Mouse (Mus musculus): ENCODE data around the gene Sufu. TPM values are rescaled to one million over a fixed set of nuclear protein-coding genes. Genes with fewer than 3 reads are reported as not detected.

Gene Sufu
- polyA plus RNA-seq, 1 experiment from 2014 or later: 9.5 TPM

GRCm38 (mm10) chr19:46443509-46443908 lies 46.8 kb downstream of the Sufu start:
- ATAC-seq (ENCODE audit: low FRiP score, low TSS enrichment): no peak
- H3K36me3 ChIP-seq (ENCODE audit: control insufficient read depth, insufficient read depth, low read length): no peaks in the 10 kb centered on the region
- no peaks in the 10 kb centered on the region for H3K27me3 ChIP-seq (ENCODE audit: control insufficient read depth, insufficient read depth, low read length)
- 0 out of 2 replicates have a peak overlapping the region, but pooled peaks have one; percentile 4 for H3K9ac ChIP-seq (ENCODE audit: low read length)
- no peak overlapping the region for H3K4me3 ChIP-seq (ENCODE audit: low read depth, low read length)
- 0 out of 2 replicates have a peak, but pooled peaks cover 2% of the 10 kb centered on the region for H3K4me1 ChIP-seq (replicated peaks; ENCODE audit: control insufficient read depth, insufficient read depth)
- TF ChIP-seq CTCF (IDR thresholded peaks at IDR 0.05; ENCODE audit: low read depth): no peak
- no peak for TF ChIP-seq EP300 (optimal IDR thresholded peaks at IDR 0.05)
- no peak overlapping the region for H3K4me2 ChIP-seq (replicated peaks; ENCODE audit: low read depth)
- H3K9me3 ChIP-seq (ENCODE audit: control insufficient read depth, low read length): no peaks in the 10 kb centered on the region
- WGBS: 49% methylated on average over 6 of the region's 6 CpGs
- peak overlapping the region; percentile 24; the same call in 1 of the 2 replicates for H3K27ac ChIP-seq (replicated peaks)
- DNase-seq (ENCODE audit: low spot score): no peak

DNA sequence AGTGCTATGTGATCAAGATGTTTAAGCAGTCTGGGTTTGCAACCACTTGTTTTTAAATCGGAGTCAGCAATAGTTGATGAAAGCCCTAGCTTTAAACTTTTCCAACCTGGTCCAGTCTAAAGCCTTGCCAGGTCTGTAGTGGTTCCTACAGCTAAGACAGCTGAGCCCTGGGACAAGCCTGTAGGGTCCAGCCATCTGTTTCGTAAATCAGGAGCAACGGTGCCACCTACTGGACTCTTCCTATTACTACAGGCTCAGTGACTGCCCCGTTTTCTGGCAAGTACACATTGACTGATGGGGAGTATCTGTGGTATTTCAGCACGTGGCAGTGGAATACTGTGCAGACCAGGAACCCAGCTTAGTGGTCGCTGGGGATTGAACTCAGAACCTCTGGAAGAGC lies 47.5 kb downstream of the Sufu start:
- 8% methylated on average over 6 of the region's 6 CpGs for WGBS
- Histone ChIP-seq H3K4me3 (ENCODE audit: low read depth, low read length) (no peak overlapping the region), H3K36me3 (ENCODE audit: control insufficient read depth, insufficient read depth, low read length) (no peaks in the 10 kb centered on the region), H3K9ac (ENCODE audit: low read length) (no peak overlapping the region), H3K4me2 (replicated peaks; ENCODE audit: low read depth) (no peak overlapping the region), H3K27ac (replicated peaks) (no peak overlapping the region), H3K27me3 (ENCODE audit: control insufficient read depth, insufficient read depth, low read length) (no peaks in the 10 kb centered on the region), H3K9me3 (ENCODE audit: control insufficient read depth, low read length) (no peaks in the 10 kb centered on the region), H3K4me1 (replicated peaks; ENCODE audit: control insufficient read depth, insufficient read depth) (0 out of 2 replicates have a peak, but pooled peaks cover 2% of the 10 kb centered on the region)
- TF ChIP-seq EP300 (optimal IDR thresholded peaks at IDR 0.05) (no peak), CTCF (IDR thresholded peaks at IDR 0.05; ENCODE audit: low read depth) (peak; percentile 92)
- ATAC-seq (ENCODE audit: low FRiP score, low TSS enrichment) (peak; percentile 76), DNase-seq (ENCODE audit: low spot score) (peak; percentile 82)

- H3K9ac ChIP-seq (ENCODE audit: low read length): no peak overlapping the region
- no peaks in the 10 kb centered on the region for H3K9me3 ChIP-seq (ENCODE audit: control insufficient read depth, low read length)
- TF ChIP-seq EP300 (optimal IDR thresholded peaks at IDR 0.05) (no peak), CTCF (IDR thresholded peaks at IDR 0.05; ENCODE audit: low read depth) (no peak)
- H3K4me3 ChIP-seq (ENCODE audit: low read depth, low read length): no peak overlapping the region
- H3K36me3 ChIP-seq (ENCODE audit: control insufficient read depth, insufficient read depth, low read length): 0 out of 2 replicates have a peak, but pooled peaks cover under 1% of the 10 kb centered on the region
- 0 out of 2 replicates have a peak, but pooled peaks cover 2% of the 10 kb centered on the region for H3K4me1 ChIP-seq (replicated peaks; ENCODE audit: control insufficient read depth, insufficient read depth)
- WGBS: 34% methylated on average over 6 of the region's 6 CpGs
- no peak overlapping the region for H3K4me2 ChIP-seq (replicated peaks; ENCODE audit: low read depth)
- no peaks in the 10 kb centered on the region for H3K27me3 ChIP-seq (ENCODE audit: control insufficient read depth, insufficient read depth, low read length)
- H3K27ac ChIP-seq (replicated peaks): no peak overlapping the region
- DNase-seq (ENCODE audit: low spot score): no peak
- no peak for ATAC-seq (ENCODE audit: low FRiP score, low TSS enrichment)
These were observed 48.9 kb downstream of the Sufu start for GRCm38 (mm10) chr19:46445641-46446040.

GRCm38 (mm10) chr19:46446436-46447020 lies 49.8 kb downstream of the Sufu start:
- 89% methylated on average over 5 of the region's 5 CpGs for WGBS
- Histone ChIP-seq H3K4me3 (ENCODE audit: low read depth, low read length) (no peak overlapping the region), H3K27me3 (ENCODE audit: control insufficient read depth, insufficient read depth, low read length) (no peaks in the 10 kb centered on the region), H3K36me3 (ENCODE audit: control insufficient read depth, insufficient read depth, low read length) (0 out of 2 replicates have a peak, but pooled peaks cover 2% of the 10 kb centered on the region), H3K9ac (ENCODE audit: low read length) (no peak overlapping the region), H3K9me3 (ENCODE audit: control insufficient read depth, low read length) (no peaks in the 10 kb centered on the region), H3K27ac (replicated peaks) (no peak overlapping the region), H3K4me1 (replicated peaks; ENCODE audit: control insufficient read depth, insufficient read depth) (0 out of 2 replicates have a peak, but pooled peaks cover 2% of the 10 kb centered on the region), H3K4me2 (replicated peaks; ENCODE audit: low read depth) (no peak overlapping the region)
- DNase-seq (ENCODE audit: low spot score): no peak
- TF ChIP-seq CTCF (IDR thresholded peaks at IDR 0.05; ENCODE audit: low read depth) (no peak), EP300 (optimal IDR thresholded peaks at IDR 0.05) (no peak)
- no peak for ATAC-seq (ENCODE audit: low FRiP score, low TSS enrichment)

- Histone ChIP-seq H3K27me3 (ENCODE audit: control insufficient read depth, insufficient read depth, low read length) (no peaks in the 10 kb centered on the region), H3K9ac (ENCODE audit: low read length) (no peak overlapping the region), H3K4me2 (replicated peaks; ENCODE audit: low read depth) (no peak overlapping the region), H3K4me1 (replicated peaks; ENCODE audit: control insufficient read depth, insufficient read depth) (peaks cover 2% of the 10 kb centered on the region; the same call in 1 of the 2 replicates), H3K36me3 (ENCODE audit: control insufficient read depth, insufficient read depth, low read length) (0 out of 2 replicates have a peak, but pooled peaks cover 2% of the 10 kb centered on the region), H3K27ac (replicated peaks) (no peak overlapping the region), H3K9me3 (ENCODE audit: control insufficient read depth, low read length) (no peaks in the 10 kb centered on the region), H3K4me3 (ENCODE audit: low read depth, low read length) (no peak overlapping the region)
- DNase-seq (ENCODE audit: low spot score) (no peak), ATAC-seq (ENCODE audit: low FRiP score, low TSS enrichment) (no peak)
- TF ChIP-seq CTCF (IDR thresholded peaks at IDR 0.05; ENCODE audit: low read depth) (no peak), EP300 (optimal IDR thresholded peaks at IDR 0.05) (no peak)
- 41% methylated on average over 7 of the region's 7 CpGs for WGBS
These were observed 50.4 kb downstream of the Sufu start for GRCm38 (mm10) chr19:46447110-46447509.

GRCm38 (mm10) chr19:46447911-46448310 lies 51.2 kb downstream of the Sufu start:
- DNase-seq (ENCODE audit: low spot score) (no peak), ATAC-seq (ENCODE audit: low FRiP score, low TSS enrichment) (no peak)
- WGBS: 24% methylated on average over 6 of the region's 6 CpGs
- H3K36me3 ChIP-seq (ENCODE audit: control insufficient read depth, insufficient read depth, low read length): 0 out of 2 replicates have a peak, but pooled peaks cover 2% of the 10 kb centered on the region
- H3K27me3 ChIP-seq (ENCODE audit: control insufficient read depth, insufficient read depth, low read length): no peaks in the 10 kb centered on the region
- H3K9ac ChIP-seq (ENCODE audit: low read length): no peak overlapping the region
- peaks cover 2% of the 10 kb centered on the region; the same call in 1 of the 2 replicates for H3K4me1 ChIP-seq (replicated peaks; ENCODE audit: control insufficient read depth, insufficient read depth)
- no peak overlapping the region for H3K4me2 ChIP-seq (replicated peaks; ENCODE audit: low read depth)
- H3K27ac ChIP-seq (replicated peaks): peak overlapping the region; percentile 61
- no peak for TF ChIP-seq CTCF (IDR thresholded peaks at IDR 0.05; ENCODE audit: low read depth)
- TF ChIP-seq EP300 (optimal IDR thresholded peaks at IDR 0.05): no peak
- no peak overlapping the region for H3K4me3 ChIP-seq (ENCODE audit: low read depth, low read length)
- H3K9me3 ChIP-seq (ENCODE audit: control insufficient read depth, low read length): no peaks in the 10 kb centered on the region
